Mouse (Mus musculus) liver, postnatal 0 days (tissue): ENCODE measurements around the gene Tmem92.

Experiments used
- CTCF ChIP-seq: sonication (generic); IDR thresholded peaks from 2 replicates; pipeline ENCODE4 v1.5.1; 2016; ENCODE audit warnings: antibody characterized with exemption, low read depth
- EP300 ChIP-seq: IDR thresholded peaks from 2 replicates; pipeline ENCODE4 v1.6.1; 2016; ENCODE audit warnings: antibody characterized with exemption, low read depth, mild to moderate bottlenecking

GRCm38 (mm10) chr11:94752946-94753713, 29.4 kb downstream of the Tmem92 start:
- TF ChIP-seq CTCF (no peak), EP300 (no peak)
